Mouse (Mus musculus) MEL (cell line): ENCODE measurements around the gene Gpsm3. TPM values are rescaled to one million over a fixed set of nuclear protein-coding genes. Genes with fewer than 3 reads are reported as not detected.

Source experiments
- DNase-seq: peaks from one replicate; pipeline ENCODE4 v3.0.0; 2011; ENCODE audit warnings: low read depth, low spot score
- H3K27ac ChIP-seq: 2 replicates; pipeline ENCODE4 v1.5.1; 2012; ENCODE audit warnings: low read depth, mild to moderate bottlenecking, control low read depth, low read length, moderate library complexity; ENCODE audit not compliant: control insufficient read depth
- H3K27me3 ChIP-seq, 2 experiments: fragments of 150-350 bp in 1 of 2; sonication (generic) in 1 of 2; 2 replicates each; pipeline ENCODE4 v1.6.1; 2012; ENCODE audit warnings: low read length in 2 of 2, mild to moderate bottlenecking in 2 of 2, improper control_type of control experiment in 1 of 2, moderate library complexity in 1 of 2; ENCODE audit not compliant: insufficient read depth in 2 of 2, control insufficient read depth in 1 of 2
- H3K36me3 ChIP-seq, 2 experiments: 2 replicates each; pipeline ENCODE4 v1.6.1; 2012 to 2014; ENCODE audit warnings: low read length in 2 of 2, improper control_type of control experiment in 1 of 2, inconsistent platforms in 1 of 2, mild to moderate bottlenecking in 1 of 2; ENCODE audit not compliant: insufficient read depth in 2 of 2, control insufficient read depth in 1 of 2
- H3K4me1 ChIP-seq, 2 experiments: fragments of 150-350 bp in 1 of 2; sonication (generic) in 1 of 2; 2 replicates each; pipeline ENCODE4 v1.6.1; 2012; ENCODE audit warnings: low read length in 2 of 2, improper control_type of control experiment in 1 of 2, mild to moderate bottlenecking in 1 of 2; ENCODE audit not compliant: insufficient read depth in 2 of 2, control insufficient read depth in 1 of 2
- H3K4me3 ChIP-seq, 2 experiments: fragments of 150-350 bp in 1 of 2; sonication (generic) in 1 of 2; 2 replicates each; pipeline ENCODE4 v1.5.1; 2012; ENCODE audit warnings: low read depth in 2 of 2, low read length in 2 of 2, mild to moderate bottlenecking in 2 of 2, moderate library complexity in 2 of 2, control low read depth in 1 of 2, improper control_type of control experiment in 1 of 2; ENCODE audit not compliant: control insufficient read depth in 1 of 2, insufficient read depth in 1 of 2
- H3K79me2 ChIP-seq: 2 replicates; pipeline ENCODE4 v1.6.1; 2012; ENCODE audit warnings: mild to moderate bottlenecking, low read length, moderate library complexity; ENCODE audit not compliant: control insufficient read depth, poor library complexity, insufficient read depth
- H3K9ac ChIP-seq: 2 replicates; pipeline ENCODE4 v1.6.1; 2012; ENCODE audit warnings: low read depth, mild to moderate bottlenecking, control low read depth, low read length, moderate library complexity; ENCODE audit not compliant: control insufficient read depth, poor library complexity, severe bottlenecking
- H3K9me3 ChIP-seq: fragments of 150-350 bp; sonication (generic); replicated peaks from 2 replicates; pipeline ENCODE4 v1.6.1; 2012; ENCODE audit warnings: mild to moderate bottlenecking, low read length, improper control_type of control experiment, moderate library complexity; ENCODE audit not compliant: insufficient read depth
- CHD1 ChIP-seq: IDR thresholded peaks from 2 replicates; pipeline ENCODE4 v1.6.1; 2012; ENCODE audit warnings: low read depth, mild to moderate bottlenecking, inconsistent platforms, low read length, improper control_type of control experiment
- CTCF ChIP-seq, 3 experiments: IDR thresholded peaks in 2 of 3; conservative IDR thresholded peaks in 1 of 3; 2 replicates each; pipeline ENCODE4 v1.5.1; 2011 to 2012; ENCODE audit warnings: low read length in 3 of 3, low read depth in 2 of 3, mild to moderate bottlenecking in 2 of 3, improper control_type of control experiment in 1 of 3, inconsistent platforms in 1 of 3, mixed read lengths in 1 of 3, moderate library complexity in 1 of 3; ENCODE audit not compliant: control insufficient read depth in 1 of 3, insufficient read depth in 1 of 3, poor library complexity in 1 of 3, severe bottlenecking in 1 of 3
- ELF1 ChIP-seq: IDR thresholded peaks from 2 replicates; pipeline ENCODE4 v1.6.1; 2014; ENCODE audit warnings: low read depth, mild to moderate bottlenecking, inconsistent platforms, low read length, improper control_type of control experiment, moderate library complexity
- EP300 ChIP-seq, 2 experiments: IDR thresholded peaks; 2 replicates each; pipeline ENCODE4 v1.6.1; 2011; ENCODE audit warnings: improper control_type of control experiment in 2 of 2, low read length in 2 of 2, low read depth in 1 of 2, mild to moderate bottlenecking in 1 of 2
- ETS1 ChIP-seq: IDR thresholded peaks from 2 replicates; pipeline ENCODE4 v1.6.1; 2012; ENCODE audit warnings: low read depth, mild to moderate bottlenecking, inconsistent platforms, low read length, improper control_type of control experiment, moderate library complexity
- GABPA ChIP-seq: IDR thresholded peaks from 2 replicates; pipeline ENCODE4 v1.6.1; 2012; ENCODE audit warnings: low read depth, mild to moderate bottlenecking, inconsistent platforms, low read length, improper control_type of control experiment, moderate library complexity
- HCFC1 ChIP-seq: IDR thresholded peaks from 2 replicates; pipeline ENCODE4 v1.6.1; 2012; ENCODE audit warnings: low read depth, mild to moderate bottlenecking, inconsistent platforms, low read length, improper control_type of control experiment, moderate library complexity
- MAFK ChIP-seq: IDR thresholded peaks from 2 replicates; pipeline ENCODE4 v1.6.1; 2011; ENCODE audit warnings: low read depth, mild to moderate bottlenecking, low read length, improper control_type of control experiment, borderline replicate concordance
- MAX ChIP-seq: IDR thresholded peaks from 2 replicates; pipeline ENCODE4 v1.6.1; 2011; ENCODE audit warnings: low read length, improper control_type of control experiment
- MYB ChIP-seq: IDR thresholded peaks from 2 replicates; pipeline ENCODE4 v1.6.1; 2011; ENCODE audit warnings: mild to moderate bottlenecking, low read depth, low read length, improper control_type of control experiment
- MYC ChIP-seq: IDR thresholded peaks from 2 replicates; pipeline ENCODE4 v1.6.1; 2011; ENCODE audit warnings: low read depth, mild to moderate bottlenecking, low read length, improper control_type of control experiment, moderate library complexity
- NRF1 ChIP-seq: IDR thresholded peaks from 2 replicates; pipeline ENCODE4 v1.6.1; 2014; ENCODE audit warnings: low read depth, mild to moderate bottlenecking, inconsistent platforms, low read length, improper control_type of control experiment, moderate library complexity; ENCODE audit not compliant: poor library complexity, insufficient read depth, severe bottlenecking
- POLR2AphosphoS2 ChIP-seq: IDR thresholded peaks from 2 replicates; pipeline ENCODE4 v1.6.1; 2011; ENCODE audit warnings: low read length, improper control_type of control experiment
- POLR2AphosphoS5 ChIP-seq: IDR thresholded peaks from 2 replicates; pipeline ENCODE4 v1.6.1; 2012; ENCODE audit warnings: low read depth, borderline replicate concordance, mild to moderate bottlenecking, inconsistent platforms, low read length, moderate library complexity, mixed read lengths
- SIN3A ChIP-seq: IDR thresholded peaks from 2 replicates; pipeline ENCODE4 v1.6.1; 2012; ENCODE audit warnings: low read length, improper control_type of control experiment, inconsistent platforms
- TBP ChIP-seq: IDR thresholded peaks from 2 replicates; pipeline ENCODE4 v1.8.0; 2011; ENCODE audit warnings: low read depth, low read length, improper control_type of control experiment
- UBTF ChIP-seq: IDR thresholded peaks from 2 replicates; pipeline ENCODE4 v1.6.1; 2012; ENCODE audit warnings: low read depth, mild to moderate bottlenecking, inconsistent platforms, low read length, improper control_type of control experiment, moderate library complexity, borderline replicate concordance; ENCODE audit not compliant: insufficient read depth
- USF1 ChIP-seq: IDR thresholded peaks from 2 replicates; pipeline ENCODE4 v1.6.1; 2014; ENCODE audit warnings: low read depth, mild to moderate bottlenecking, inconsistent platforms, low read length, improper control_type of control experiment, moderate library complexity
- ZKSCAN1 ChIP-seq: IDR thresholded peaks from 2 replicates; pipeline ENCODE4 v1.6.1; 2012; ENCODE audit warnings: low read depth, mild to moderate bottlenecking, inconsistent platforms, low read length, improper control_type of control experiment, moderate library complexity
- ZMIZ1 ChIP-seq: IDR thresholded peaks from 2 replicates; pipeline ENCODE4 v1.6.1; 2012; ENCODE audit warnings: low read depth, mild to moderate bottlenecking, inconsistent platforms, low read length, improper control_type of control experiment, moderate library complexity
- polyA plus RNA-seq, 2 experiments: library from polyadenylated mRNA; stranded (reverse) in 1 of 2; unstranded in 1 of 2; fragments of >175 nt in 1 of 2; fragments of >200 nt in 1 of 2; gene quantifications; 2 replicates each; pipeline versions ENCODE4 v1.2.1 to v1.2.4; 2012; ENCODE audit warnings: low replicate concordance in 2 of 2, low read depth in 1 of 2; ENCODE audit not compliant: insufficient read length in 2 of 2, insufficient read depth in 1 of 2, missing spikeins in 1 of 2
- total RNA-seq: library from RNA; depleted of rRNA; stranded (reverse); fragments of 300-350 nt; gene quantifications from 2 replicates; pipeline ENCODE4 v1.2.3, GENCODE M21; 2012

Gpsm3 gene
- total and polyA plus RNA-seq, 3 experiments: 10.6 to 37.8 TPM; not detected in 1

DNA sequence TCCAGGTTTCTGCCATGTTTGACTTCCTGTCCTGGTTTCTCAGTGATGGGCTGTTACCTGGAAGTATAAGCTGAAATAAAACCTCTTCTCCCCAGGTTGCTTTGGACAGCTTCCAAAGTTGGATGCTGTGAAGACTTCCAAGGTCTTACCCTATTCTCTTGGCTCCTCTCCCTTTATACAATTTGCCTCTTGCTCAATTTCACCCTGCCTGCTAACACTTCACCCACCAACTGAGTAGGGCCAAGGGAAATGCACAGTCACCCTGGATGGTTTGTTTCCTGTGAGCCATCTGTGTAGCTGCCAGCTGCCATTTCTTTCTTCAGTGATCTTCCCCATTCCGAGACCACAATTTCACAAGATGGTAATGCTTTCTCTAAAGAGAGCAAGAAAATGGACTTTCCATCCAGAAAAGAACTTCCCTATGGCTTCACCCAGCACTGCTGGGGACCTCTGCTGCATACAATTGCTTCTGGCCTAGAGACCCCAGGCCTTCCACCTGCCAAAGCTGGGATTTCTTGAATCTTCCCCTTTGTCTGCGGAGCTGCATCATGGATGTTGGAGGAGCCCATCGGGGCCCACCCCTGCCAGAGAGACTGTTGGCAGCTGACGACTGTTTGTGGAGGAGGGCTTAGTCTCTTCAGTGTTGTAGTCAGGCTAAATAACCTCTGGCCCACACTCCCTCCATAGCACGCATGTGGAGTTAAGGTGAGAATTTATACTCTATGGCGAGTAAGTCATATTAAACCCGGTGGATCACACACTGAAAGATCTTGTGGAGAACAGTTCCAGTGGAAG, 50.1 kb downstream of the Gpsm3 start:
- Histone ChIP-seq H3K4me1 (peaks cover 0 to 13% of the 10 kb centered on the region in 2 experiments; a peak in 2 of 4 replicates), H3K4me3 (no peak overlapping the region), H3K9me3 (no peaks in the 10 kb centered on the region), H3K79me2 (no peaks in the 10 kb centered on the region), H3K36me3 (peaks cover 0 to 4% of the 10 kb centered on the region in 2 experiments; a peak in 1 of 4 replicates), H3K9ac (no peak overlapping the region), H3K27ac (no peak overlapping the region), H3K27me3 (peaks cover 5 to 12% of the 10 kb centered on the region in 2 experiments; a peak in 3 of 4 replicates)
- no peak for DNase-seq
- TF ChIP-seq UBTF (no peak), SIN3A (no peak), POLR2AphosphoS5 (no peak), GABPA (no peak), TBP (no peak), ELF1 (no peak), ETS1 (no peak), CHD1 (no peak), MAX (no peak), CTCF (IDR thresholded peaks at IDR 0.05 in 2 of 3, conservative IDR thresholded peaks at IDR 0.05 in 1 of 3; ENCODE audit: control insufficient read depth in 1 of 3, insufficient read depth in 1 of 3, low read depth in 2 of 3, low read length in 3 of 3, poor library complexity in 1 of 3, severe bottlenecking in 1 of 3) (no peak), ZKSCAN1 (no peak), MYC (no peak), EP300 (IDR thresholded peaks at IDR 0.05; ENCODE audit: low read depth in 1 of 2, low read length in 2 of 2) (no peak), MYB (no peak), ZMIZ1 (no peak)

DNA sequence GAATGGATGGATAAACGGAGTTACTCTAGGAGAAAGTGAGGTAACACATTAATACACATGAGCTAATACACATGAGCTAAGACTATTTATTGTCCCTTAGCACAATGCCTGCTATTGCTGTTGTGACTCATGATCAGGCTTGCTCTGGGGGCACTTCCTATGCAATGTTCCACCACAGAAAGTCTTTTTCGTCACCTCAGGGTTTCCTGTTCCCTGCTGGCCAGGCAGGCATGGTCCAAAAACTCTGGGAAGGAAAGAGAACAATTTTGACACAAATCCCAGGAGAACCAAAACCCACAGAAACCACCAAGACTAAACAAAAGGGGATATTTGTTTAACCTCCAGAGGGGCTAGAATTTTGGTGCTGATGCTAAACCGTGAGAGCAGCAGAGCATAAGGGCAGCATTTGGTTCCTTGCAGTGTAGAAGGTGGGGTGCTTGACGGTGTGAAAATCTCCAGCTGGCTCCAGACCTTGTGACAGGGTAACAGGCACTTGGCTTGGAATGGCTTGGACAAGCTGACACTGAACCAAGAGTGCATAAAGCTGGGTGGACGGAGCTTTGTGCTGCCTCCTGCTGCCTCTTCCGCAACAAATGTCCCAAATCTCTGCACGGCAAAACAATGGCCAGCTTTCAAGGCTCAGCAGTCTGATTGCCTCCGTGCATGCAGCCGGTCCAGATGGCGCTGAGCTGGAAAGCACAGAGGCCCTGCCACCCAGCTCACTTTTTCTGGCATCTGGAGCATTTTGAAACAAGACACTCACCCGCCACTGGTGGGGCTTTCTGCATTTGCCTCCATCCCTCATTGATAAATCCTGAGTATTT, 51.4 kb downstream of the Gpsm3 start:
- peaks cover 0 to 7% of the 10 kb centered on the region in 2 experiments; a peak in 2 of 4 replicates for H3K36me3 ChIP-seq
- H3K4me3 ChIP-seq: no peak overlapping the region
- H3K9ac ChIP-seq: no peak overlapping the region
- H3K79me2 ChIP-seq: no peaks in the 10 kb centered on the region
- TF ChIP-seq USF1: no peak
- no peak for TF ChIP-seq NRF1
- no peak for TF ChIP-seq GABPA
- no peak for TF ChIP-seq HCFC1
- no peak for TF ChIP-seq MAFK
- no peak for TF ChIP-seq MYB
- TF ChIP-seq TBP: no peak
- no peak for TF ChIP-seq POLR2AphosphoS2
- H3K27ac ChIP-seq: no peak overlapping the region
- H3K9me3 ChIP-seq: no peaks in the 10 kb centered on the region
- no peak for DNase-seq
- peaks cover 5 to 12% of the 10 kb centered on the region in 2 experiments; a peak in 3 of 4 replicates for H3K27me3 ChIP-seq
- peaks cover 0 to 12% of the 10 kb centered on the region in 2 experiments; a peak in 2 of 4 replicates for H3K4me1 ChIP-seq
